Mouse (Mus musculus) hindbrain, embryonic 11.5 days (tissue): ENCODE results near the gene Ren1. TPM values are rescaled to one million over a fixed set of nuclear protein-coding genes. Genes with fewer than 3 reads are reported as not detected.

Source experiments
- ATAC-seq: fragments of 200-750 bp; cut with Nextera tagmentation; 2 replicates; pipeline ENCODE4 v1.8.0; 2017; ENCODE audit warnings: mild to moderate bottlenecking, moderate TSS enrichment, moderate library complexity; ENCODE audit not compliant: low FRiP score
- DNase-seq: peaks from one replicate; pipeline ENCODE4 v3.0.0-alpha.2; 2015; ENCODE audit warnings: low spot score
- H3K27ac ChIP-seq: fragments of 300-500 bp; sonication (generic); 2 replicates; pipeline ENCODE4 v1.5.1; 2014; ENCODE audit warnings: mild to moderate bottlenecking, low read depth, low read length
- H3K27me3 ChIP-seq: fragments of 300-500 bp; sonication (generic); 2 replicates; pipeline ENCODE4 v1.6.1; 2014; ENCODE audit warnings: mild to moderate bottlenecking, low read length, moderate library complexity, mixed read lengths; ENCODE audit not compliant: control insufficient read depth, insufficient read depth
- H3K36me3 ChIP-seq: fragments of 300-500 bp; sonication (generic); 2 replicates; pipeline ENCODE4 v1.6.1; 2014; ENCODE audit warnings: mild to moderate bottlenecking, low read length, moderate library complexity, mixed read lengths; ENCODE audit not compliant: control insufficient read depth, insufficient read depth
- H3K4me1 ChIP-seq: fragments of 300-500 bp; sonication (generic); replicated peaks from 2 replicates; pipeline ENCODE4 v1.6.1; 2014; ENCODE audit warnings: low read length, mixed read lengths; ENCODE audit not compliant: control insufficient read depth, insufficient read depth
- H3K4me2 ChIP-seq: fragments of 300-500 bp; sonication (generic); replicated peaks from 2 replicates; pipeline ENCODE4 v1.6.1; 2014; ENCODE audit warnings: mild to moderate bottlenecking, low read depth, low read length
- H3K4me3 ChIP-seq: fragments of 300-500 bp; sonication (generic); 2 replicates; pipeline ENCODE4 v1.5.1; 2014; ENCODE audit warnings: low read depth, low read length
- H3K9ac ChIP-seq: fragments of 300-500 bp; sonication (generic); 2 replicates; pipeline ENCODE4 v1.6.1; 2014; ENCODE audit warnings: low read depth, low read length
- H3K9me3 ChIP-seq: fragments of 300-500 bp; sonication (generic); 2 replicates; pipeline ENCODE4 v1.6.1; 2016; ENCODE audit warnings: low read length; ENCODE audit not compliant: control insufficient read depth
- WGBS: fragments of 180-500 bp; shearing (Covaris S2); extraction: QIAGEN DNeasy Blood & Tissue Kit; methylation state at CpG from one replicate; pipeline ENCODE4 v1.1.7; 2014; 5-methylcytosine and 5-hydroxymethylcytosine counted together
- polyA plus RNA-seq: library from polyadenylated mRNA; unstranded; fragments of >200 nt; fragmentation: Nextera tagmentation; extraction: Ambion mirVana; gene quantifications from 2 replicates; pipeline ENCODE4 v1.2.1, GENCODE M21; 2014

Ren1 gene
- polyA plus RNA-seq, 1 experiment from 2014 or later: 1.2 TPM

DNA sequence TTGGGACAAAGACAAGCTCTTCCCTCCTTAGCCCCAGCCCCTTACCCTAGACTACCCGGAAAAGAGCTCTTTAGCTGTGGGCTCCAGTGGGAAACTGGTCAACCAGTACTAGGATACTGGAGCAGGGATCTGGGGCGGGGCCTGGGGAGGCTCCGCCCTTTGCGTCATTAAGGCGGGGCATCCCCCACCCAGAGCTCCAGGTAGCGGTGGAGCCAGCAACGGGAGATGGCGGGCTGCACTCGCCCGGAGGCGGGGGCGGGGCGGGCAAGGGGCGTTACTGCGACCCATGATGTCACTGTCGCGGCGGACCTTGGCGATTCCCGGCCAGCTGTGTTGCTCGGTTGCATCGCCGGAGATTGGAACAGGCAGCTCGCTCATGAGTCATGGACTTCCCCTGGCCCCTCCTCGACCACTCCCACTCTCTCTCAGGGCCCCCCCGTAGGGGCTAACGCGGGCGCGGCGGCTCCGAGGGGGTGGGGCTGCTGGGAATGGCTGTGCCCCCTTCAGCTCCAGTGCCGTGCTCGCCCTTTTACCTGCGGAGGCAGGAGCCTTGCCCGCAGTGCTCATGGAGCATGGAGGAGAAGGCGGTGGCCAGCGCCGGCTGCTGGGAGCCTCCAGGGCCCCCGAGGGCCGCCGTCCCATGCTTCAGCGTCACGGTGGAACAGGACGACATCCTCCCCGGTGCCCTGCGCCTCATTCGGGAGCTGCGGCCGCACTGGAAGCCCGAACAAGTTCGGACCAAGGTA is 13.1 kb downstream of the Ren1 start, which contains the start of gene Etnk2:
TSS of gene Etnk2 (plus strand) at position 297 of the 746 bp plus-strand sequence.
- Histone ChIP-seq H3K9me3 (no peaks in the 10 kb centered on the region), H3K4me1 (peaks cover 10% of the 10 kb centered on the region; the same call in 1 of the 2 replicates), H3K9ac (peak within 1 kb of the TSS; percentile 62), H3K27me3 (peaks cover 19% of the 10 kb centered on the region), H3K4me2 (peak within 1 kb of the TSS; percentile 98), H3K36me3 (no peaks in the 10 kb centered on the region), H3K27ac (no peak within 1 kb of the TSS), H3K4me3 (peak within 1 kb of the TSS; percentile 68)
- WGBS: under 1% methylated on average over 52 of the region's 52 CpGs
- ATAC-seq (peak; percentile 82), DNase-seq (peak; percentile 87)

DNA sequence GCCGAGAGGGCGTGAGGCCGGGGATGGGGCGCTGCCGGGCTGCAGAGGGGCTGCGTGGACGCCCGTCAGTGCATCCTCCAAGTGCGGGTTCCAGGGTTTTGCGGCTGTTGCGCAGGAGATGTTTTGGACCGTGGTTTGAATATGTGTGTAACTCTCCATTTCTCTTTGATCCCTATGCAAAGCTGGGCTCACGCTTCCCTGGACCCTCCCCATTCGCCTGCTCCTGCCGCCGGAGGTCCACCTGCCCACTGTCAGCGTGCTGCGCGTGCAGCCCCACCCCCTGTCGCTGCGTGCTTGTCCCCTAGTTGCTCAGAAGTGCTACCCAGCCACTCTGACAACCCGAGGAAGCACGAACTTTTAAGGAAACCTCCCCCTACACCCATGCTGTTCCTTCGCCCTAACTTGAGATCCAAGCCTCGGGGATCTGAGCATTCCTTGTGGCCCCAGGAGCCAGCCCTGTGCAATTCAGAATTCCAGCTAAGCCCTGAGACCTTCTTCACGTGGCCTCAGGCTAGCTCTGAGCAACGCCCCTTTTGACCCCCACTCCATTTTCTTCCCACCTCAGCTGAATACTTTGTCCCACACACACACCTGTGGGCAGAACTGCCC is 13.8 kb downstream of the Ren1 start:
- H3K9me3 ChIP-seq: no peaks in the 10 kb centered on the region
- DNase-seq: no peak
- WGBS: 2% methylated on average over 27 of the region's 27 CpGs
- no peak; the same call in none of the 2 replicates for ATAC-seq
- H3K4me1 ChIP-seq: peaks cover 10% of the 10 kb centered on the region; the same call in 1 of the 2 replicates
- peak overlapping the region; percentile 68 for H3K4me3 ChIP-seq
- peak overlapping the region; percentile 62 for H3K9ac ChIP-seq
- H3K4me2 ChIP-seq: peak overlapping the region; percentile 98
- H3K27ac ChIP-seq: no peak overlapping the region
- no peaks in the 10 kb centered on the region for H3K36me3 ChIP-seq
- H3K27me3 ChIP-seq: peaks cover 19% of the 10 kb centered on the region

DNA sequence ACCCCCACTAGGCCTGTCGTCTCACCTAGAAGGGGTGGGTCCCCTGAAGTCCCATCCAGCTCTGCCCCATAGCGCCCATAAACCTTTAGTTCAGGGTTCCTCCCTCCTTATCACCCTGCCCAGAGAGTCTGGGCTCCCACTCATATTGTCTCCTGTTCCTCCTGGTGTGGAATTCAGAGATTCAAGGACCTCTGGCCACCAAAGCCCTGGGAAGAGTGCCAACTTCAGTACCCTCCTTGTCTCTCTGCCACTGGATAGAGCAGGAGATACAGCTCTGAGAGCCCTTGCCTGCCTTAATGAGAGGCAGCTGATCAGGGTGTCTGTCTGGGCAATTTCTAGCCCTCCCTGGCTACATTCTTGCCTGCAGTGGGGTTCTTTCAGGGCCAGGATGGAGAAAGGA is 14.6 kb downstream of the Ren1 start:
- Histone ChIP-seq H3K4me3 (no peak overlapping the region), H3K36me3 (no peaks in the 10 kb centered on the region), H3K9ac (no peak overlapping the region), H3K4me2 (no peak overlapping the region), H3K9me3 (no peaks in the 10 kb centered on the region), H3K4me1 (peaks cover 10% of the 10 kb centered on the region; the same call in 1 of the 2 replicates), H3K27me3 (peaks cover 19% of the 10 kb centered on the region), H3K27ac (no peak overlapping the region)
- ATAC-seq: no peak
- 50% methylated on average over 2 of the region's 2 CpGs for WGBS
- DNase-seq: no peak

DNA sequence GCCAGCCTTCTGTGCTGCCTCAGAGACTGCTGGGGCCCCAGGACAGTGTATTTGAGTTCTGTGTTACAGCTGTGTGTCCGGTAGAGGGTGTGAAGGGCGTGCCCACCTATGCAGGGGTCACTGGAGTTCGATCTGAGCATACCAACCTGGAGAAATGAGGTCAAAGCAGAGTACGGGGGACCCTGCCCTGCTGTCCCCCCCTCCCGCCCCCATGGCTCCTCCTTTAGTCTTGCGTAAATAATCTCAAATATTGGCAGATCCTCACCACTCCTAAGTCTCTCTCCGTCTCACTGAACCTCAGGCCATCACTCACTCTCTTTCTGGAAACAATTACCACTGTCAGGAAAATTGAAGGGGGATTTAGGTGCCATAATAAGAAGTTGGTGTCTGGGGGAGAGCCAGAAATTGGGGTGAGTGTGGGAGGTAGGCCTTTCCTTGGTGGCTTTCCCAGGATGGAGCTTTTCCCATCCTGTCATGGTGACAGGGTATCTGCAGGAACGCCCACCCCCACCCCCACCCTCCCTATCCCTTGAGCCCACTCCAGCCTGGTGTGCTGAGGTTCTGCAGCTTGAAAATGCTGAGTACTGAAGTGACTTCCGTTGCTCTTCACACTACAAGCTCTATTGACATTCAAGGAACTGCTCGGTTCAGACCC is 16.8 kb downstream of the Ren1 start:
- Histone ChIP-seq H3K27me3 (peaks cover 19% of the 10 kb centered on the region), H3K9me3 (no peaks in the 10 kb centered on the region), H3K36me3 (no peaks in the 10 kb centered on the region), H3K4me1 (peaks cover 10% of the 10 kb centered on the region; the same call in 1 of the 2 replicates), H3K9ac (no peak overlapping the region), H3K27ac (no peak overlapping the region), H3K4me2 (no peak overlapping the region), H3K4me3 (no peak overlapping the region)
- whole genome bisulfite sequencing: 42% methylated on average over 10 of the region's 10 CpGs
- no peak for DNase-seq
- ATAC-seq: no peak

DNA sequence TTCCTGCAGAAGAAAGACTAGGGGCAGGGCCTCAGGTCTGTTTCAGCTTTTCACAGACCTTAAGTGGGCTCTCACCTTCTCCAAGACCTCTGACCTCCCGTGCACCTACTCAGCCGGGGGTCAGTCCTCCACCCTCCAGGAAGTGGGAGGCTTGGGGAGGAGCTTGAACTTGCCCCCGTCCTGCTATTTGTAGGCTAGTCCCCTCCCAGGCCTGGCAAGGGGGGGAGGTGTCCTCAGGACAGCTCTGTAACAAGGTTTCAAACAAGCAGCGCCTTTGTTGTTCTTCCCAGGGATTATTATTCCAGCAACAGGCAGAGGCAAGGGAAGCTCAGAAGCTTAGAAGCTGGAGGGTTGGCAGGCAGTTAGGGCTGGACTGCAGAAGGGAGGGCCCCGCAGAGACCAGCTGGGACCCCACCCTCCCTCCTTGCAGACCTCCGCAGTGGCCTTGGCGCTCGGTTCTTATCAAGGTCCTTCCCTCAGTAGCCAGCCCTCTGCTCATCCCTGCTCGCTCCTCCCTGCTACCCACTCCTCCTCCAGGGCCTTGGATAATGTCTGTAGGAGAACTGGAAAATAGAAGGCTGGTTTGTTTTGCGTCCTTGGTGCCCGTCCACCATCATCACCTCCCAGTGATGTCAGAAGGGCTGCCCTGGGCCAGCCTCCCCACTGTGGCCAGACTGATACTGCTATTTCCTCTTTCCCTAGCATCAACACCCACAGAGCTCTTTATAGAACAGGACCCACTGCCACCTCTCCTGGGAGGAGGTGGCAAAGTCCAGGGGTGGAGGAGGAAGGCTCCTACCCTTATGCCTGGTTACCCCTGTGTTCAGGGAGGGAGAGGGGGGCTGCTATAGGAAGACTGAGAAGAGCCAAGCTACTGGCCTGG is 17.5 kb downstream of the Ren1 start:
- Histone ChIP-seq H3K4me2 (no peak overlapping the region), H3K27me3 (peaks cover 18% of the 10 kb centered on the region)
- 16% methylated on average over 11 of the region's 11 CpGs for WGBS

DNA sequence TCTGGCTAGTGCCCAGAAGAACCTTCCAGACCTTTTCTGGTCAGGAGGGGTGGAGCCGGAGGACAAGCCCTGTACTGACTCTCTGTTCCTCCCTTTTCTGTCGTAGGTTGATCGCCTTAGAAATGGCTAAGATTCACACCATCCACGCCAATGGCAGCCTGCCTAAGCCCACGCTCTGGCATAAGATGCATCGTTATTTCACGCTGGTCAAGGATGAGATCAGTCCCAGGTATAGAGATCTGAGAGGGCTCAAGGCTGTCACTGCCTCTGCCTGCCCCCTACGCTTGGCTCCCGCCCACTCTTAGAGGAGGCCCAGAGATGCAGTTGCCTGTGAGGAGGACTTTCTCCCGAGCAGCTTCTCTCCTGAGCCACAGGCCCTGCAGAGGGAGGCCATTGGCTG is 18.3 kb downstream of the Ren1 start:
- Histone ChIP-seq H3K9me3 (no peaks in the 10 kb centered on the region), H3K27ac (no peak overlapping the region), H3K4me1 (peaks cover 8% of the 10 kb centered on the region; the same call in 1 of the 2 replicates), H3K4me2 (no peak overlapping the region), H3K27me3 (peaks cover 17% of the 10 kb centered on the region), H3K4me3 (no peak overlapping the region), H3K9ac (0 out of 2 replicates have a peak overlapping the region, but pooled peaks have one; percentile 4), H3K36me3 (no peaks in the 10 kb centered on the region)
- DNase-seq (no peak), ATAC-seq (no peak)
- WGBS: 66% methylated on average over 10 of the region's 10 CpGs

More for the DNA sequence above, 17.5 kb downstream of the Ren1 start:
- Histone ChIP-seq H3K9ac (0 out of 2 replicates have a peak overlapping the region, but pooled peaks have one; percentile 4), H3K27ac (peak overlapping the region; percentile 10; the same call in 1 of the 2 replicates), H3K4me1 (peaks cover 10% of the 10 kb centered on the region; the same call in 1 of the 2 replicates), H3K4me3 (no peak overlapping the region), H3K9me3 (no peaks in the 10 kb centered on the region), H3K36me3 (no peaks in the 10 kb centered on the region)
- no peak for ATAC-seq
- no peak for DNase-seq

DNA sequence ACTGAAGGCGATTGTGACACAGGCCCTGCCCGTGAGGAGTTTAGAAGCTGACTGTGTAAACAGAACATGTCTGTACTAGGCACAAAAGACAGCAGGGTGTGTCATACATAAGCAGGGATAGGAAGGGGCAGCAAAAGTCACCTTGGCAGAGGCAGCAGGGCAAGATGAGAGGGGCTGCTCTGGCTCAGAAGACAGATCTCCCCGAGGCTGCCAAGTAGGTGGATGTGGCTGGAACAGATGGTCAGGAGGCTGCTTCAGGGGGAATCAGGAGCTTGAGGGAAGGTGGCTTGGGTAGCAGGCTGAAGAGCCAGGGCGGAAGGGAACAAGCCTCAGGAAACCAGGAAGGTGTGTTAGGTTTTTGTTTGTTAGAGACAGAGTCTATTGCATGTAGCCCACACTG is 20.0 kb downstream of the Ren1 start:
- peaks cover 5% of the 10 kb centered on the region; the same call in 1 of the 2 replicates for H3K4me1 ChIP-seq
- H3K9ac ChIP-seq: no peak overlapping the region
- H3K36me3 ChIP-seq: no peaks in the 10 kb centered on the region
- WGBS: 93% methylated on average over 4 of the region's 4 CpGs
- DNase-seq (no peak), ATAC-seq (no peak)
- peaks cover 2% of the 10 kb centered on the region; the same call in 1 of the 2 replicates for H3K27me3 ChIP-seq
- H3K9me3 ChIP-seq: no peaks in the 10 kb centered on the region
- H3K4me2 ChIP-seq: no peak overlapping the region
- H3K4me3 ChIP-seq: no peak overlapping the region
- no peak overlapping the region for H3K27ac ChIP-seq

DNA sequence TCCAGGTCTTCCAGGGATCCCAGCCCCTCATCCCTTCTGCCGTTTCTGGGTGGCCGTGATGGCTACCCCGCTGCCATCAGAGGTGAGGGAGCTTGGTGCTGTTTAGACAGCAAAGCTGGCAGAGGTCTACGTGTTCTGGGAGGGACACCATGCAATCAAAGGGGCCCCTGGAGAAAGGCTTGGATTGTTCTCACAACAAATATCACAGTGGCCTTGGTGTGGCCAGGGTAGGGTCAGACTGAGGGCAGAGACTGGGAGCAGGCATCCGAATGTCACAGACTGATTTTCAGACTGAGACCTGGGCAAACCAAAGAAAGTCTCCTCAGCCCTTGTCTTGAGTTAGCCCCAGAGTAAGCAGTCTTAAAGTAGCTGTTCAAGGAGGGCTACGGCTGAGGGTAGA is 21.1 kb downstream of the Ren1 start:
- ATAC-seq (no peak), DNase-seq (no peak)
- H3K9me3 ChIP-seq: no peaks in the 10 kb centered on the region
- H3K27ac ChIP-seq: no peak overlapping the region
- no peaks in the 10 kb centered on the region for H3K36me3 ChIP-seq
- H3K4me1 ChIP-seq: peaks cover 5% of the 10 kb centered on the region; the same call in 1 of the 2 replicates
- H3K9ac ChIP-seq: no peak overlapping the region
- 0 out of 2 replicates have a peak, but pooled peaks cover 2% of the 10 kb centered on the region for H3K27me3 ChIP-seq
- WGBS: 77% methylated on average over 6 of the region's 6 CpGs
- H3K4me2 ChIP-seq: no peak overlapping the region
- H3K4me3 ChIP-seq: no peak overlapping the region
